Mouse (Mus musculus): ENCODE measurements around the gene Gpr1. TPM values are rescaled to one million over a fixed set of nuclear protein-coding genes. Genes with fewer than 3 reads are reported as not detected.

Gpr1 gene
- polyA plus RNA-seq, 1 experiment from 2014 or later, result 0.24 TPM

DNA sequence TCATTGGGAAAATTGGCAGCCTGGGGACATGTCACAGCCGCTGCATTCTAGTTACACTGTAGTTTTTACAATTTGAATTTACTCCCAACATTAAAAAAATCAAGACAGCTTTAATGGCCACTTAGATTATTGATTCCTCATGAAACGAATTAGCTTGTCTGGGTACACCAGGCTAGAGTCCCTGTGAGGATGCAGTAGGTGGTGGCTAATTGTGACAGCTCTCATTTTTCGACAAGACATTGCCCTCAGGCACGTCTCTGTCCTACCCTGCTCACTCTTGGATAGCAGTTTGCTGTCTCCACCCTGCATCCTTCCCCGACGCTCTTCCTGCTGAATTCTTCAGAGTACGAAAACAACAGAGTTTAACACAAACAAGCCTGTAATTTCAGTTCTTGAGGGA, 288 bp upstream of the Gpr1 start:
- Histone ChIP-seq H3K4me2 (replicated peaks) (no peak overlapping the region), H3K27me3 (0 out of 2 replicates have a peak, but pooled peaks cover 7% of the 10 kb centered on the region), H3K4me3 (no peak overlapping the region), H3K27ac (no peak overlapping the region), H3K36me3 (no peaks in the 10 kb centered on the region), H3K4me1 (peaks cover 15% of the 10 kb centered on the region), H3K9me3 (no peaks in the 10 kb centered on the region), H3K9ac (no peak overlapping the region)
- 17% methylated on average over 7 of the region's 7 CpGs for WGBS
- ATAC-seq (ENCODE audit: insufficient number of reproducible peaks, insufficient read depth, low FRiP score, low TSS enrichment), result no peak

DNA sequence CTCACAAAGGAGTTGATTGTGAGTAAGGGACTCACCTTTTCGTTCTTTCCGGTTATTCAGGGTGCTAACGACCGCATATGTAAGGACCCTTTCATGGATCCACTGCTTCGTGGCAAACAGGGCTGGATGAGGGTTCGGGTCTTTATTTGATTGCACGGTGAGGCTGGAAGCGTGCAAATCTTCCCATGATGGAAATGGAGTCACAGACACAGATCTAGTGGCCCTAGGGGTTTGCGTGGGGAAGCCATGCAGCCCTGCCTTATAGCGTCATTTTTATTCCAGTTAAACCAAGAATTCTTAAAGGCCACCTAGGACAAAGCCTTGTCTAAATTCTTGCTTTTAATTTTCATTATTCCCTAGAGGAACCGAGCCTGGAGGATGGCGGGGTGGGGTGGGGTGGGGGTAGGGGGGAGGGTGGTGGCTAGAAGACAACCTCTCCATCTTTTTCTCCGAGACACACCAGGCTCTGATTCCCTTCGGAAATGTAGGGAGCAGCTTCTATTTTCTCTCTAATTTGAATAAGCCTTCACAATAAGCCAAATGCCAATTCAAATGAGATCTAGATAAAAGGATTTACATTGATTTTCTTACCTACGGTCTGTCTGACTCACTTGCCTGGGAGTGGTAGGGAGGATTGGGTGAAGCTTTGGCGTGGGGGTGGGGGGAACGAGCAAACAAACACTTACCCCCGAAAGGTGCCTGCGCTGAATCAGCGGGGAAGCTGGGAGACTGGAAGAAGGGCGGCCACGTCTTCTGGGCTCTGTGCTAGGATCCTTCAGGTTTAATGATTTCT, 669 bp downstream of the Gpr1 start:
- 14% methylated on average over 22 of the region's 22 CpGs for WGBS
- no peak for ATAC-seq (ENCODE audit: insufficient number of reproducible peaks, insufficient read depth, low FRiP score, low TSS enrichment)
- H3K36me3 ChIP-seq, result no peaks in the 10 kb centered on the region
- H3K27me3 ChIP-seq, result 0 out of 2 replicates have a peak, but pooled peaks cover 7% of the 10 kb centered on the region
- H3K4me3 ChIP-seq, result 0 out of 2 replicates have a peak overlapping the region, but pooled peaks have one; percentile 3
- H3K4me2 ChIP-seq (replicated peaks), result peak overlapping the region; percentile 34
- H3K27ac ChIP-seq, result no peak overlapping the region
- H3K9me3 ChIP-seq, result no peaks in the 10 kb centered on the region
- peaks cover 15% of the 10 kb centered on the region for H3K4me1 ChIP-seq
- H3K9ac ChIP-seq, result no peak overlapping the region

DNA sequence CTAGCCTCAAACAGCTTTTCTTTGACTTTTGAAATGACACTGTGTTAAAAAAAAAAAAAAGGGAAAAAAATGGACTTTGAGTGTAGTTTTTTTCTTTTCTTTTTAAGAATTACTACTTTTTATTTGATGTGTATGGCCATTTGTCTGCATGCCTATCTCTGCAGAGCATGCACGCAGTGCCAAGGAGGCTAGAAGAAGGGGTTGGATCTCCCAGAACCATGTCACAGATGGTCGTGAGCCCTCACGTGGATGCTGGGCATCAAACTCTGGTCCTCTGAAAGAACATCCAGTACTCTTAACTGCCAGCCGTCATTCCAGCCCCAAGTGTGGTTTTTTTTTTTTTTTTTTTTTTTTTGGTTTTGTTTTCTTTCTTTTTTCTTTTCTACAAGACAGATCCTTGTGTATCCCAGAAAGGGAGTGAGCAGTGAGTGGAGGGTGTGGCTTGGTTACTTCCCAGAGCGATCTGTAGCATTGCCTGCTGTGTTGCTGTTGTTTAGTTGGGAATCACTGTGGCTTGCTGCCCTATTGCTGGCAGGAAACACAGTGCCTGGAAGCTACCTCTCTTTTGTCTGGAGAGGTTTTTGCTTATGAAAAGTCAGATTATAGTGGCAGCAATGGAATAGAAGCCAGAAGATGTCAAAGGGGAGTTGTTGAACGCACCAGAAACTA, 4.3 kb downstream of the Gpr1 start:
- ATAC-seq (ENCODE audit: insufficient number of reproducible peaks, insufficient read depth, low FRiP score, low TSS enrichment), result no peak
- H3K27ac ChIP-seq, result no peak overlapping the region
- WGBS, result 30% methylated on average over 6 of the region's 6 CpGs

DNA sequence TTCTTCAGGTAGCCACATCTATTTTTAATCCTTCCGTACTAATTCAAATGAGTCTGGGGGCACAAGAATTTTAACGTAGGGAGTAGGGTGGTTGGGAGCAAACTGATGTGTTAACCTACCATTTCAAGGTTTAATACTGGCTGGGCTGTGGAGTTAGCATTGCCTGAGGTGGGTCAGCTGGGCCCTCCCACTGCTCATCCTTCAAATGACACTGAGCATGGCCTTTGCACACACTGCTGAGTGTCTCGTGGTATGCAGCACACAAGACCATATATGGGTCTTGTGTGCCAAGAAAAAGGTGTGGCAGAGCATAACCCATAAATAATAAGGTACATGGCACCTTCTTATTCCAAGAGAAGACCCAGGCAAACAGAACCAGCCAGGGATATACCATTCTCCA, 6.7 kb downstream of the Gpr1 start:
- H3K36me3 ChIP-seq, result no peaks in the 10 kb centered on the region
- peaks cover 8% of the 10 kb centered on the region for H3K4me1 ChIP-seq
- H3K27ac ChIP-seq, result no peak overlapping the region
- H3K27me3 ChIP-seq, result no peaks in the 10 kb centered on the region
- WGBS, result 80% methylated on average over 3 of the region's 3 CpGs
- ATAC-seq (ENCODE audit: insufficient number of reproducible peaks, insufficient read depth, low FRiP score, low TSS enrichment), result no peak
- H3K4me2 ChIP-seq (replicated peaks), result no peak overlapping the region
- no peak overlapping the region for H3K9ac ChIP-seq
- H3K4me3 ChIP-seq, result no peak overlapping the region
- no peaks in the 10 kb centered on the region for H3K9me3 ChIP-seq

More for the DNA sequence above, 4.3 kb downstream of the Gpr1 start:
- Histone ChIP-seq H3K9me3 (no peaks in the 10 kb centered on the region), H3K9ac (no peak overlapping the region), H3K4me3 (no peak overlapping the region), H3K27me3 (0 out of 2 replicates have a peak, but pooled peaks cover 7% of the 10 kb centered on the region), H3K4me1 (peaks cover 15% of the 10 kb centered on the region), H3K4me2 (replicated peaks) (no peak overlapping the region), H3K36me3 (no peaks in the 10 kb centered on the region)

DNA sequence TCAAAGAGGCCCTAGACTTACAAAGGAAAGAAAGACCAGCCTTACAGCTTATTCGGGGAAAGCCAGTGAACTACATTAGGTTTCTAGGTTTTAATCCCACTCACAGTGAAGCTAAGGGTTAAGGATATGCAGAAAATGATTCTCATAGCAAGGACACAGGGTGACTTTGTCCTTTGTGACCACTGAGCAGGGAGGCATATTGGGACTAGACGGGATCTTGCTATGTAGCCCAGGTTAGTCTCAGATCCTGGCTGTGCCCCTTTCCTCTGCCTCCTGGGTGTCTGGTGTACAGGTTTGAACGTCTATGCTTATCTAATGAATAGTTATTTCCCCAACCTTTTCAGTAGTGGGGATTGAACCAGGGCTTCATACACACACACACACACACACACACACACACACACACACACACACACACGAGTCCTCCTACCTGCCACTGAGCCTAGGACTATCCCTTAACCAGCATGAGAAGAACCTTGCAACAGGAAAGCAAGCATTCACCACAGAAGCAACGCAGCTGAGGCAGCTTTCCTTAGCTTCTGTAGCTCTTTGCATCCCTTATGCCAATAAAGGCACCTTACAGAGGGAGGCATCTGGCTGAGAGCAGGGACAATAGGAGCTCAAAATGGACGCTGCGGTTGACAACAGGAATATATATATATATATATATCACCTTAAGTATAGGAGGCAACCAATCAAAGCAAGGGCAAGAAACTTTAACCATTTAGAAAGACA, 9.5 kb downstream of the Gpr1 start:
- no peak for ATAC-seq (ENCODE audit: insufficient number of reproducible peaks, insufficient read depth, low FRiP score, low TSS enrichment)

DNA sequence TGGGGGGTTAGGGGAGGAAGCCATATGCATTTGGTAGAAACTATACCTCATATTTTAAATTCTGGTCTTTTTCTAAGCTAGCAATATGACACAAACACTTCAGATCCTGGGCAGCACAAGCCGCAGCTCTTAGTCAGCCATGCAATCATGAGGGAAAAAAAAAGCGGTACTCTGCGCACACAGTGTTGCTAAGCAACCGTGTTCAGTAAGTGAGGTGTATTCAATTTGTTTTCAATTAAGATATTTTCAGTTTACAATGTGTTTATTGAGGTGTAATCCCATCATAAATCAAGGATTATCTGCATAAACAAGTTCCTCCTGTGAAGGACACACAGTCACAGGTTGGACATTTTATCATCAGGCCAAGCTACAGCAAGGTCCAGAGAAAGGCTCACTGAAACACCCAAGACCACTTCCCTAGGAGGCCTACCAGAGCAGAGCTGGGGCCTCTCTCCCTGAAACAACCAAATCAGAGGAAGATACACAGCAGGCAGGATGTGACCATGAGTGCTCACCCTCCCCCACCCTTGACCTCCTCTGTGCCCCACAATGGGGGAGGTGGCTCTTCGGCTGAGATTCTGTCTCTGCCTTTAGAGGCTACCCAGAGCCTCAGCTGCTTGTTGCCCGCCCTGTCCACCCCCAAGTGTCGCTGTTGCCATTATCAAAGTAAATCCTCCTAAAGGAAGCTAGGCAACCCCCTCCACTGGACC, 10.2 kb downstream of the Gpr1 start:
- ATAC-seq (ENCODE audit: insufficient number of reproducible peaks, insufficient read depth, low FRiP score, low TSS enrichment), result peak; percentile 80; the same call in 1 of the 2 replicates
- Histone ChIP-seq H3K9ac (no peak overlapping the region), H3K27ac (peak overlapping the region; percentile 60; the same call in 1 of the 2 replicates), H3K27me3 (no peaks in the 10 kb centered on the region), H3K9me3 (peaks cover 9% of the 10 kb centered on the region; the same call in 1 of the 2 replicates), H3K4me1 (peaks cover 8% of the 10 kb centered on the region), H3K4me2 (replicated peaks) (no peak overlapping the region), H3K4me3 (no peak overlapping the region), H3K36me3 (no peaks in the 10 kb centered on the region)
- 8% methylated on average over 7 of the region's 7 CpGs for WGBS

More for the DNA sequence above, 9.5 kb downstream of the Gpr1 start:
- no peaks in the 10 kb centered on the region for H3K36me3 ChIP-seq
- peaks cover 7% of the 10 kb centered on the region; the same call in 1 of the 2 replicates for H3K9me3 ChIP-seq
- H3K27ac ChIP-seq, result no peak overlapping the region; the same call in 1 of the 2 replicates
- no peaks in the 10 kb centered on the region for H3K27me3 ChIP-seq
- H3K4me1 ChIP-seq, result peaks cover 8% of the 10 kb centered on the region
- H3K9ac ChIP-seq, result no peak overlapping the region
- no peak overlapping the region for H3K4me3 ChIP-seq
- WGBS, result 25% methylated on average over 7 of the region's 7 CpGs
- H3K4me2 ChIP-seq (replicated peaks), result no peak overlapping the region

DNA sequence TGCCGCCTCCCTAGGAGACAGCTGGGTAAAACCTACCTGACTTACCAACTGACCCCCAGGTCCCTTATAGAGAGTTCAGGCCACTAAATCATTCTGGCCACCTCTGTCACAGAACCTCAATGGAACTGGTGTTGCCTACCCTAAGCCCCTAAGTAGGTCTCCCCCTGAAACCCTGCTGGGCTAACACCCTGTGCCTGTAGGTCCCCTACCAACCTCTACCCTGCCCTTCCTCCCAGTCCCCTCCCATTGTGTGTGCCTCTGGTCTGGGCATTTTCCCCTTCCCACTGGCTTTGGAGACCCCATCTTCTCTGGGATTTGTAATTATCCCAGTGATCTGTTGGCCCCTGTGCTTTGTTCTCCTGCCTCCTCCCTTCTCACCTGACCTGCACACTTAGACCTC, 10.9 kb downstream of the Gpr1 start:
- Histone ChIP-seq H3K36me3 (no peaks in the 10 kb centered on the region), H3K27me3 (no peaks in the 10 kb centered on the region), H3K4me2 (replicated peaks) (no peak overlapping the region), H3K9ac (no peak overlapping the region), H3K4me1 (peaks cover 8% of the 10 kb centered on the region), H3K9me3 (peaks cover 9% of the 10 kb centered on the region; the same call in 1 of the 2 replicates), H3K27ac (peak overlapping the region; percentile 60; the same call in 1 of the 2 replicates), H3K4me3 (no peak overlapping the region)
- ATAC-seq (ENCODE audit: insufficient number of reproducible peaks, insufficient read depth, low FRiP score, low TSS enrichment), result 0 out of 2 replicates have a peak, but pooled peaks have one; percentile 52
- WGBS, result 89% methylated on average over 1 of the region's 1 CpGs

DNA sequence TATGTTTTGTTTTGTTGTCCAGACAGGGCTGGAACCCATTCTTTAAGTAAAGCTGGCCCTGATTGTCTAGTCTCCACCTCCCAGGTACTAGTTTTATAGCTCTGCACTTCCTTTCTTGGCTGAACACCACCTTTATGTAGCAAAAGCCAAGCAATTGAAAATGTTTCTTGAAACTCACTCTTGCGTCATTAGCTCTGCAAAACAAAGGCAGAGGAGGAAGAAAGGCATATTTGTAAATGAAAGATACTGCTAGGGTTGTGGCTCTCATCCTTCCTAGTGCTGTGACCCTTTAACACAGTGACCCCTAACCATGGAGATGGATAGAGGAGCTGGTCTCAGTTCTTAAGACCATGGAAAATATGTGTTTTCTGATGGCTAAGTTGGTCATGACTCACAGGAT, 12.7 kb downstream of the Gpr1 start:
- no peak overlapping the region for H3K4me3 ChIP-seq
- no peak overlapping the region for H3K27ac ChIP-seq
- 83% methylated on average over 1 of the region's 1 CpGs for WGBS
- ATAC-seq (ENCODE audit: insufficient number of reproducible peaks, insufficient read depth, low FRiP score, low TSS enrichment), result no peak
- H3K4me1 ChIP-seq, result peaks cover 8% of the 10 kb centered on the region
- H3K9ac ChIP-seq, result no peak overlapping the region
- H3K4me2 ChIP-seq (replicated peaks), result no peak overlapping the region
- peaks cover 9% of the 10 kb centered on the region; the same call in 1 of the 2 replicates for H3K9me3 ChIP-seq
- H3K36me3 ChIP-seq, result no peaks in the 10 kb centered on the region
- H3K27me3 ChIP-seq, result no peaks in the 10 kb centered on the region

DNA sequence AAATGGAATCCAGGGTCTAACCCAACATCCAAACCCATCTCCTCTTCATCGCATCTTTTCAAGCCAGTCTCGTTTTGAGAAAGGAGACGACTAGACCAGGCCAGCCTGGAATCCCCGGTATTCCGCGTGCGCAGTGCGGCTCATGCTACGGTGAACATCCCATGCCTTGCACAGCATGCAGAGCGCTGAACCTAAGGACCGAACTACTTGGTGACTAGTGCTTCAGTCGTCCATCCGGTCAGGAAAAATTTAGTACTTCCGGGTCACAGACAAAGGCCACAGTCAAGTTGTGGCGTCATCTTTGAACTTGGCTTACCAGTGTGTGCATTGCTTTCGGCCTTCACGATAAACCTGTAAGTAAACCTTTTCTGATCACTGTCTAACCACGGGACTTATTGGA, 14.0 kb downstream of the Gpr1 start:
- H3K9me3 ChIP-seq, result peaks cover 9% of the 10 kb centered on the region; the same call in 1 of the 2 replicates
- H3K4me1 ChIP-seq, result peaks cover 8% of the 10 kb centered on the region
- no peaks in the 10 kb centered on the region for H3K27me3 ChIP-seq
- H3K9ac ChIP-seq, result no peak overlapping the region
- 93% methylated on average over 18 of the region's 18 CpGs for WGBS
- H3K27ac ChIP-seq, result no peak overlapping the region
- H3K36me3 ChIP-seq, result no peaks in the 10 kb centered on the region
- no peak overlapping the region for H3K4me2 ChIP-seq (replicated peaks)
- H3K4me3 ChIP-seq, result no peak overlapping the region
- ATAC-seq (ENCODE audit: insufficient number of reproducible peaks, insufficient read depth, low FRiP score, low TSS enrichment), result no peak

DNA sequence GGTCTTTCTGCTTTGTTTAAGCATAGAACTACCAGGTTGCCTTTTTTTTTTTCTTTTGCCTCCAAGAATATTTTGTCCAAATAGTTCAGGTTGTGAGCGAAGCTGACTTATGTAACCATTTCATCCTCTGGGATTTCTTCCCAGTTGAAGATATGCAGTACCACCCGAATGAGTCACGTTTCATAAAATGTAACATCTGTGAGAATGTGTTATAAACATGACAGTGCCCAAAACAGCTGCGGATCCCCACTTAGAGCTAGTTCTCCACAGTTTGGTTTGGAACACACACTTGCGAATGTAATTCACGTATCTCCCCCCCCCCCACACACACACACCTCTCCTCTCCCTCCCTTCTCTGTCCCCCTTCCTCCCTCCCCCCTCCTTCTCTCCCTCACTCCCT, 15.0 kb downstream of the Gpr1 start:
- no peaks in the 10 kb centered on the region for H3K27me3 ChIP-seq
- no peaks in the 10 kb centered on the region for H3K36me3 ChIP-seq
- no peak overlapping the region for H3K9ac ChIP-seq
- no peak overlapping the region for H3K4me2 ChIP-seq (replicated peaks)
- H3K4me3 ChIP-seq, result no peak overlapping the region
- peaks cover 7% of the 10 kb centered on the region for H3K4me1 ChIP-seq
- H3K27ac ChIP-seq, result no peak overlapping the region
- 84% methylated on average over 6 of the region's 6 CpGs for WGBS
- no peak for ATAC-seq (ENCODE audit: insufficient number of reproducible peaks, insufficient read depth, low FRiP score, low TSS enrichment)
- H3K9me3 ChIP-seq, result peaks cover 9% of the 10 kb centered on the region; the same call in 1 of the 2 replicates
